Mouse (Mus musculus) C2C12 (cell line): ENCODE data around the gene Bspry.

Source experiments
- CEBPB ChIP-seq: IDR thresholded peaks from one replicate; pipeline ENCODE4 v1.6.1; 2011; ENCODE audit warnings: low read depth, mild to moderate bottlenecking, control low read depth, moderate library complexity
- CTCF ChIP-seq: IDR thresholded peaks from one replicate; pipeline ENCODE4 v1.5.1; 2011; ENCODE audit not compliant: control insufficient read depth, insufficient read depth, insufficient read length
- FOSL1 ChIP-seq: IDR thresholded peaks from one replicate; pipeline ENCODE4 v1.8.0; 2011; ENCODE audit warnings: mild to moderate bottlenecking, low read length; ENCODE audit not compliant: poor library complexity, insufficient read depth, severe bottlenecking
- MAX ChIP-seq: IDR thresholded peaks from one replicate; pipeline ENCODE4 v1.6.1; 2011; ENCODE audit warnings: mild to moderate bottlenecking, control low read depth
- MYOD1 ChIP-seq: IDR thresholded peaks from one replicate; pipeline ENCODE4 v1.6.1; 2011; ENCODE audit warnings: low read depth; ENCODE audit not compliant: control insufficient read depth, insufficient read length
- MYOG ChIP-seq: IDR thresholded peaks from one replicate; pipeline ENCODE4 v1.6.1; 2011; ENCODE audit not compliant: control insufficient read depth, insufficient read length; ENCODE audit errors: extremely low read depth
- USF1 ChIP-seq: IDR thresholded peaks from one replicate; pipeline ENCODE4 v1.6.1; 2011; ENCODE audit warnings: low read depth, mild to moderate bottlenecking, control low read depth, moderate library complexity

GRCm38 (mm10) chr4:62487172-62487571 lies 7.3 kb downstream of the Bspry start:
- no peak for TF ChIP-seq USF1
- TF ChIP-seq CTCF = no peak
- TF ChIP-seq MYOD1 = no peak
- TF ChIP-seq MAX = no peak
- TF ChIP-seq CEBPB = no peak
- no peak for TF ChIP-seq FOSL1
- TF ChIP-seq MYOG = no peak
